Mouse (Mus musculus): ENCODE results near the gene Lcp1. TPM values are rescaled to one million over a fixed set of nuclear protein-coding genes. Genes with fewer than 3 reads are reported as not detected.

Gene Lcp1
- polyA plus RNA-seq, 1 experiment = 72.9 TPM

GRCm38 (mm10) chr14:75163866-75164265 is 33.0 kb downstream of the Lcp1 start:
- H3K27ac ChIP-seq (ENCODE audit: insufficient read depth, low read length) = peak overlapping the region; percentile 18; the same call in 1 of the 2 replicates
- no peaks in the 10 kb centered on the region for H3K36me3 ChIP-seq (ENCODE audit: control insufficient read depth, insufficient read depth, low read length)
- peaks cover under 1% of the 10 kb centered on the region; the same call in 1 of the 2 replicates for H3K4me1 ChIP-seq (ENCODE audit: control insufficient read depth, insufficient read depth, insufficient read length)
- TF ChIP-seq CTCF (IDR thresholded peaks at IDR 0.05; ENCODE audit: extremely low read depth, insufficient read depth, insufficient read length, insufficient replicate concordance) = no peak
- TF ChIP-seq POLR2A (IDR thresholded peaks at IDR 0.05; ENCODE audit: low read depth, low read length) = no peak
- WGBS = 72% methylated on average over 8 of the region's 8 CpGs
- DNase-seq (ENCODE audit: low read depth in 1 of 2, low spot score in 2 of 2) = no peak
- no peak overlapping the region for H3K4me3 ChIP-seq (ENCODE audit: extremely low read depth, insufficient read depth, insufficient read length)
- no peaks in the 10 kb centered on the region for H3K27me3 ChIP-seq (ENCODE audit: control insufficient read depth, insufficient read depth, low read length)

- H3K27ac ChIP-seq (ENCODE audit: insufficient read depth, low read length) = peak overlapping the region; percentile 18; the same call in 1 of the 2 replicates
- 91% methylated on average over 9 of the region's 9 CpGs for WGBS
- TF ChIP-seq CTCF (IDR thresholded peaks at IDR 0.05; ENCODE audit: extremely low read depth, insufficient read depth, insufficient read length, insufficient replicate concordance) = no peak
- TF ChIP-seq POLR2A (IDR thresholded peaks at IDR 0.05; ENCODE audit: low read depth, low read length) = no peak
These were observed 33.4 kb downstream of the Lcp1 start for GRCm38 (mm10) chr14:75164345-75164744.

GRCm38 (mm10) chr14:75165574-75166131 is 34.8 kb downstream of the Lcp1 start:
- H3K4me3 ChIP-seq (ENCODE audit: extremely low read depth, insufficient read depth, insufficient read length) = no peak overlapping the region
- H3K4me1 ChIP-seq (ENCODE audit: control insufficient read depth, insufficient read depth, insufficient read length) = peaks cover 7% of the 10 kb centered on the region; the same call in 1 of the 2 replicates
- H3K27me3 ChIP-seq (ENCODE audit: control insufficient read depth, insufficient read depth, low read length) = no peaks in the 10 kb centered on the region
- TF ChIP-seq POLR2A (IDR thresholded peaks at IDR 0.05; ENCODE audit: low read depth, low read length) (no peak), CTCF (IDR thresholded peaks at IDR 0.05; ENCODE audit: extremely low read depth, insufficient read depth, insufficient read length, insufficient replicate concordance) (no peak)
- no peak overlapping the region for H3K27ac ChIP-seq (ENCODE audit: insufficient read depth, low read length)
- H3K36me3 ChIP-seq (ENCODE audit: control insufficient read depth, insufficient read depth, low read length) = no peaks in the 10 kb centered on the region
- 94% methylated on average over 2 of the region's 2 CpGs for WGBS
- no peak for DNase-seq (ENCODE audit: low read depth in 1 of 2, low spot score in 2 of 2)

More at GRCm38 (mm10) chr14:75164345-75164744, 33.4 kb downstream of the Lcp1 start:
- Histone ChIP-seq H3K4me1 (ENCODE audit: control insufficient read depth, insufficient read depth, insufficient read length) (peaks cover 3% of the 10 kb centered on the region; the same call in 1 of the 2 replicates), H3K27me3 (ENCODE audit: control insufficient read depth, insufficient read depth, low read length) (no peaks in the 10 kb centered on the region), H3K36me3 (ENCODE audit: control insufficient read depth, insufficient read depth, low read length) (no peaks in the 10 kb centered on the region), H3K4me3 (ENCODE audit: extremely low read depth, insufficient read depth, insufficient read length) (no peak overlapping the region)
- DNase-seq (ENCODE audit: low read depth in 1 of 2, low spot score in 2 of 2) = no peak

- H3K4me1 ChIP-seq (ENCODE audit: control insufficient read depth, insufficient read depth, insufficient read length) = peaks cover 7% of the 10 kb centered on the region; the same call in 1 of the 2 replicates
- TF ChIP-seq POLR2A (IDR thresholded peaks at IDR 0.05; ENCODE audit: low read depth, low read length) = no peak
- no peak for TF ChIP-seq CTCF (IDR thresholded peaks at IDR 0.05; ENCODE audit: extremely low read depth, insufficient read depth, insufficient read length, insufficient replicate concordance)
- DNase-seq (ENCODE audit: low read depth in 1 of 2, low spot score in 2 of 2) = no peak
- H3K27ac ChIP-seq (ENCODE audit: insufficient read depth, low read length) = no peak overlapping the region
- H3K4me3 ChIP-seq (ENCODE audit: extremely low read depth, insufficient read depth, insufficient read length) = no peak overlapping the region
- WGBS = 22% methylated on average over 3 of the region's 3 CpGs
- H3K36me3 ChIP-seq (ENCODE audit: control insufficient read depth, insufficient read depth, low read length) = no peaks in the 10 kb centered on the region
- H3K27me3 ChIP-seq (ENCODE audit: control insufficient read depth, insufficient read depth, low read length) = no peaks in the 10 kb centered on the region
These were observed 37.6 kb downstream of the Lcp1 start for GRCm38 (mm10) chr14:75168501-75168900.

GRCm38 (mm10) chr14:75170546-75170945 is 39.6 kb downstream of the Lcp1 start:
- WGBS = 85% methylated on average over 1 of the region's 1 CpGs
- TF ChIP-seq CTCF (IDR thresholded peaks at IDR 0.05; ENCODE audit: extremely low read depth, insufficient read depth, insufficient read length, insufficient replicate concordance) (no peak), POLR2A (IDR thresholded peaks at IDR 0.05; ENCODE audit: low read depth, low read length) (no peak)
- no peak overlapping the region for H3K4me3 ChIP-seq (ENCODE audit: extremely low read depth, insufficient read depth, insufficient read length)
- H3K4me1 ChIP-seq (ENCODE audit: control insufficient read depth, insufficient read depth, insufficient read length) = peaks cover 13% of the 10 kb centered on the region; the same call in 1 of the 2 replicates
- DNase-seq (ENCODE audit: low read depth in 1 of 2, low spot score in 2 of 2) = no peak
- H3K36me3 ChIP-seq (ENCODE audit: control insufficient read depth, insufficient read depth, low read length) = no peaks in the 10 kb centered on the region
- H3K27me3 ChIP-seq (ENCODE audit: control insufficient read depth, insufficient read depth, low read length) = no peaks in the 10 kb centered on the region
- no peak overlapping the region for H3K27ac ChIP-seq (ENCODE audit: insufficient read depth, low read length)

- Histone ChIP-seq H3K4me3 (ENCODE audit: extremely low read depth, insufficient read depth, insufficient read length) (no peak overlapping the region), H3K27me3 (ENCODE audit: control insufficient read depth, insufficient read depth, low read length) (no peaks in the 10 kb centered on the region), H3K4me1 (ENCODE audit: control insufficient read depth, insufficient read depth, insufficient read length) (peaks cover 18% of the 10 kb centered on the region; the same call in 1 of the 2 replicates), H3K27ac (ENCODE audit: insufficient read depth, low read length) (no peak overlapping the region), H3K36me3 (ENCODE audit: control insufficient read depth, insufficient read depth, low read length) (no peaks in the 10 kb centered on the region)
- DNase-seq (ENCODE audit: low read depth in 1 of 2, low spot score in 2 of 2) = no peak
- 89% methylated on average over 8 of the region's 8 CpGs for WGBS
- no peak for TF ChIP-seq POLR2A (IDR thresholded peaks at IDR 0.05; ENCODE audit: low read depth, low read length)
- TF ChIP-seq CTCF (IDR thresholded peaks at IDR 0.05; ENCODE audit: extremely low read depth, insufficient read depth, insufficient read length, insufficient replicate concordance) = no peak
These were observed 43.4 kb downstream of the Lcp1 start for GRCm38 (mm10) chr14:75174296-75174695.
